Mouse (Mus musculus): ENCODE measurements around the gene Gm5849. TPM values are rescaled to one million over a fixed set of nuclear protein-coding genes. Genes with fewer than 3 reads are reported as not detected.

Gm5849 gene
- not detected in 4 replicates for total RNA-seq (2023; ENCODE audit: inconsistent age)

DNA sequence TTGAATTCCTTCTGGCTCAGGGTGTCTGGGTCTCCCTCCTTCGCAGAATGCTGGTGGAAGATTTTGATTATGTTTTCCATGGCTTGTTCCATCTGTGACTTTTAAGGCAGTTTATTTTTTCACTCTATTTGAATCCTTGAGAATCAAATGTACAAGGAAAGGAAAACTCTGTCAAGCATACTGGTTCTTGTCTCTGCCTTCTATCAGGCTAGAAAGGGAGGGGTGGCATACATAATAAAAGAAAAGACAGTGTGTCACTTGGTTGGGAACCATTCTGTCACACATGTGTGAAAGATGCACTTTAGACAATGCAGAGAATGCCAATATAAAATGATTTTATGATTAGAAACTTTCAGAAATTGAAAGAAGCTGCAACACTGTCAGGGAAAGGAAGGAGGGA lies at the start of gene Gm5849:
TSS of gene Gm5849 (minus strand) at position 101 of the 400 bp plus-strand sequence.

DNA sequence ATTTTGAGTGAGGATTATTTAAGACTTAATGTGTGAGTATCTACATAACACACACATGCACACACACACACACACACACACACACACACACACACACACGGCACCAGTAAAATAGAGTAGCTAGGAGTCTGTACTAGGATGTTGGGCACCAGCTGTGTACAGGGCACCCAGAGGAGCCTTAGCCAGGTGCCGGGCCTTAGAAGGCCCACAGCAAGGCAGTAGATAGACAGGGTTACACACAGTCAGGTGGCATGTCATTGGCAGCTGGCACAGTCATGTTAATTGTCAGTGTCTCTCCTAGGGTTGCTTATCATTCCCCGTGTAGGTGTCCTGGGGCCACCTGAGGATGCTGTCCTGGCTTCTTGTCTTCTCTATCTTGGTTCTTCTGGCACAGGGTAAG lies 51.1 kb downstream of the Gm5849 start, which contains the start of gene Pglyrp4:
TSS of gene Pglyrp4 (plus strand) at position 301 of the 400 bp plus-strand sequence.

Other genes starting within 250 kb of the Gm5849 start
- not detected in 4 replicates for gene S100a16, start 240.6 kb downstream of the Gm5849 start, total RNA-seq (2023; ENCODE audit: inconsistent age)
- 0.27 to 1.6 TPM (median 0.86 TPM) in 3 of 4 replicates, not detected in the other for gene S100a3, start 217.3 kb downstream of the Gm5849 start, total RNA-seq (2023; ENCODE audit: inconsistent age)
- not detected in 4 replicates for gene S100a2, start 187.6 kb downstream of the Gm5849 start, total RNA-seq (2023; ENCODE audit: inconsistent age)
- 3.3 TPM in 1 of 4 replicates, not detected in the others for gene Gm42674, start 176.0 kb downstream of the Gm5849 start, total RNA-seq (2023; ENCODE audit: inconsistent age)
- gene S100a4, start 174.1 kb downstream of the Gm5849 start, total RNA-seq (2023; ENCODE audit: inconsistent age) = 51.7 to 70.7 TPM (median 60.6 TPM) in 4 replicates
- 2.0 to 6.8 TPM (median 4.0 TPM) in 4 replicates for gene S100a5, start 169.4 kb downstream of the Gm5849 start, total RNA-seq (2023; ENCODE audit: inconsistent age)
- 62.1 to 83.5 TPM (median 70.4 TPM) in 4 replicates for gene S100a6, start 165.0 kb downstream of the Gm5849 start, total RNA-seq (2023; ENCODE audit: inconsistent age)
- gene S100a7a, start 123.9 kb downstream of the Gm5849 start, total RNA-seq (2023; ENCODE audit: inconsistent age) = not detected in 4 replicates
- gene S100a8, start 108.9 kb downstream of the Gm5849 start, total RNA-seq (2023; ENCODE audit: inconsistent age) = 4.9 to 7.9 TPM (median 6.2 TPM) in 4 replicates
- gene S100a9, start 82.2 kb downstream of the Gm5849 start, total RNA-seq (2023; ENCODE audit: inconsistent age) = 5.4 to 8.4 TPM (median 7.1 TPM) in 4 replicates
- gene Pglyrp4, start 51.0 kb downstream of the Gm5849 start, total RNA-seq (2023; ENCODE audit: inconsistent age) = not detected in 4 replicates